In genomic region chr15:98609331-98610130, GRCm38 (mm10) we compare ENCODE assay signal across 8 mouse cellular contexts. TPM values are rescaled to one million over a fixed set of nuclear protein-coding genes. Genes with fewer than 3 reads are reported as not detected.
DNase-seq lines count a peak whose midpoint lies in the region; ATAC-seq and TF ChIP-seq lines count a peak whose summit lies in the region.

TSS of gene Adcy6 (minus strand) at chr15:98610076.

- peak within 1 kb of the TSS; percentile 73; the same call in 1 of the 2 replicates for H3K27ac ChIP-seq in cortical plate, adult 2 months (ENCODE audit: insufficient read depth, low read length)
- peak within 1 kb of the TSS; percentile 90 for H3K27ac ChIP-seq in gastrocnemius, adult 2 months
- peak within 1 kb of the TSS; percentile 77 for H3K27ac ChIP-seq in hindbrain, embryonic 14.5 days

- WGBS in hindbrain, embryonic 14.5 days = under 1% methylated on average over 51 of the region's 75 CpGs

- H3K27me3 ChIP-seq in hindbrain, embryonic 14.5 days (ENCODE audit: control insufficient read depth, insufficient read depth, low read length) = no peaks in the 10 kb centered on the region

- peak within 1 kb of the TSS; percentile 95 for H3K4me2 ChIP-seq in hindbrain, embryonic 14.5 days (replicated peaks)

- H3K9ac ChIP-seq in hindbrain, embryonic 14.5 days = peak within 1 kb of the TSS; percentile 89

- no peaks in the 10 kb centered on the region for H3K9me3 ChIP-seq in hindbrain, embryonic 14.5 days (ENCODE audit: control insufficient read depth, low read length)

- intact Hi-C loops in gastrocnemius, adult 2 months (cut with DNase I) = no loop called here

- H3K4me1 ChIP-seq in cortical plate, adult 2 months (ENCODE audit: control insufficient read depth, insufficient read depth, low read length) = peaks cover 2% of the 10 kb centered on the region; the same call in 1 of the 2 replicates
- peaks cover 22% of the 10 kb centered on the region for H3K4me1 ChIP-seq in hindbrain, embryonic 14.5 days (replicated peaks; ENCODE audit: control insufficient read depth, insufficient read depth, low read length)

- ATAC-seq in hindbrain, embryonic 14.5 days (ENCODE audit: low FRiP score) = peak; percentile 85

- TF ChIP-seq CTCF in cortical plate, adult 2 months (IDR thresholded peaks at IDR 0.05; ENCODE audit: extremely low read depth, insufficient read depth, low read length) = no peak
- no peak for TF ChIP-seq CTCF in gastrocnemius, adult 2 months (IDR thresholded peaks at IDR 0.05)

- DNase-seq in adrenal gland, adult (ENCODE audit: inconsistent age in 2 of 2, low spot score in 1 of 2) = peak; percentile 79 to 88
- DNase-seq in gastrocnemius, adult 2 months = peak; percentile 86
- peak; percentile 76 for DNase-seq in hindbrain, embryonic 14.5 days (ENCODE audit: low spot score)
- DNase-seq in left cerebral cortex, adult 11 months (ENCODE audit: low spot score) = peak; percentile 60
- DNase-seq in lung, postnatal 25 days (ENCODE audit: low spot score) = peak; percentile 75
- peak; percentile 73 for DNase-seq in retina, postnatal 7 days (ENCODE audit: low read depth, low spot score)
- DNase-seq in urinary bladder, postnatal 36 days (ENCODE audit: low spot score in 2 of 2) = peak; percentile 62 to 82

- peak within 1 kb of the TSS; percentile 99 for H3K4me3 ChIP-seq in cortical plate, adult 2 months (ENCODE audit: insufficient read depth, low read length)
- peak within 1 kb of the TSS; percentile 97 for H3K4me3 ChIP-seq in gastrocnemius, adult 2 months
- peak within 1 kb of the TSS; percentile 57 for H3K4me3 ChIP-seq in hindbrain, embryonic 14.5 days (replicated peaks; ENCODE audit: low read length)

- no peak for TF ChIP-seq POLR2A in cortical plate, adult 2 months (IDR thresholded peaks at IDR 0.05; ENCODE audit: extremely low read depth, insufficient read depth, low read length)

- 0 out of 2 replicates have a peak, but pooled peaks cover 6% of the 10 kb centered on the region for H3K36me3 ChIP-seq in hindbrain, embryonic 14.5 days (replicated peaks; ENCODE audit: control insufficient read depth, insufficient read depth)

RNA-seq across cellular contexts. Expression of gene Adcy6, which starts in this region (rescaled TPM):
- 38.2 and 44.3 TPM in 2 replicates for polyA plus RNA-seq in cortical plate, adult 2 months (2012; rRNA removed)
- 10 to 100 TPM; 22.8 to 23.1 TPM for total RNA-seq in gastrocnemius, adult 2 months (2021)
- polyA plus RNA-seq in hindbrain, embryonic 14.5 days (2014; fragmentation: Nextera tagmentation; extraction: Ambion mirVana) = 8.4 and 11.0 TPM in 2 replicates

Comparison
In these comparisons a context has a peak if more than half of its experiments do, and no peak if none do; other contexts are left out.
1. Peak in every context shown above with its lines: DNase-seq, ATAC-seq, H3K4me3 ChIP-seq and H3K27ac ChIP-seq.